Mouse (Mus musculus): ENCODE measurements around the gene Galp.
"Not testable (repeated sequence)": the region's sequence is repeated elsewhere in the genome, so short reads cannot be mapped to it uniquely, and the experiment has no call there.

Galp gene

GRCm38 (mm10) chr7:6258232-6259220 lies 61.6 kb downstream of the Galp start:
- DNase-seq (ENCODE audit: low spot score) = no peak

GRCm38 (mm10) chr7:6260004-6260403 lies 63.1 kb downstream of the Galp start:
- not testable (repeated sequence) for DNase-seq (ENCODE audit: low spot score)

GRCm38 (mm10) chr7:6262120-6262519 lies 65.2 kb downstream of the Galp start:
- DNase-seq (ENCODE audit: low spot score) = no peak

GRCm38 (mm10) chr7:6262984-6263383 lies 66.1 kb downstream of the Galp start:
- DNase-seq (ENCODE audit: low spot score) = no peak

GRCm38 (mm10) chr7:6265695-6266094 lies 68.8 kb downstream of the Galp start:
- DNase-seq (ENCODE audit: low spot score) = no peak

Data from ovary, postnatal 14 days (tissue).